Mouse (Mus musculus): ENCODE data around the gene Ankrd55.

The Ankrd55 gene

DNA sequence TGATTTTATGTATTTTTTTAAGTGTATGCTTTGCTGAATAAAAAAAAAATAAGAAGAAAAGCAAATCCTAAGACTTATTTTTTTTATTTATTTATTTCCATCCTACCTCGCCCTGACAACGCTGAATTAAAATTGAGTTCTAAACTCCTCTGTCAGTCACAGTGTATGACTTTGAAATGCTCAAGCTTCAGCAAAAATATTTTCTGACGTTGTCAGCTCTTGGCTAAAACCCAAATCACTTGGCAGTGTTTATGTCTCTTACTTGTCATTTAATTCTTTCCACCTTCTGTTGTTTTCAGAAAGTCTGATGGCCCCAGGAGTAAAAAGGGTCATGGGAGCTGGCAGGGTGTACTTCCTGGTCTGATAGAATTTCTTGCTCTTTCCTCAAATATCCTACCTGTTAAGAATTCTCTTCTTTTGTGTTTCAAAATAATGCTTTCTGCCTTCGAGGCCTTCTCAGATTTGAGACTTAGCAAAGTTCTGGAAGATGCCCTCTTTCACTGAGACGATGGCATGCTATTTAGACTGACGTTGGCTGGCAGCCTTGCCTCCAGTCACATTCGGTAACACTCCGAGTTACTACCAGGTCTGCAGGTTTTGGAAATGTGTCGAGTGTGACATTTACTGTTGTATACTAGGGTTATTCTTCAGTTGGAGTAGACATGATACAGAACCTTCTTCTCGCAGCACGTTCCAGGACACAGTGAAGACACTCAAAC lies 95.8 kb downstream of the Ankrd55 start:
- DNase-seq = no peak

DNA sequence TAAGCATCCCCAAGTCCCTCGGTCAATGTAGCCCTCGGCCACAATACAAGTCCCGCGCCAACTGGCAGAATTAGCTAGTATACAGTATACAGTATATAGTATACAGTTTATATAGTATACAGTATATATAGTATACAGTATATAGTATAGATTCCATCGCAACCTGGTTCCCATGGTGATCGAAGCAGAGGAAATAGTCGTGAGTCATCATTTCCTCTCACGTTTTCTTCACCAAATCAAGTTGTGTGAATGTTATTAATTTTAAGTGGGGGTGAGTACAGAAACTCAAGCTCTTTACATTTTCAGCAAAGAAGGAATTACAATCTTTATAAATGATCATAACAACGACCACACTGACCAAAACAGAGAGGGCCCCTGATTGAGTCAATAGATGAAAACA lies 96.8 kb downstream of the Ankrd55 start:
- DNase-seq = no peak

DNA sequence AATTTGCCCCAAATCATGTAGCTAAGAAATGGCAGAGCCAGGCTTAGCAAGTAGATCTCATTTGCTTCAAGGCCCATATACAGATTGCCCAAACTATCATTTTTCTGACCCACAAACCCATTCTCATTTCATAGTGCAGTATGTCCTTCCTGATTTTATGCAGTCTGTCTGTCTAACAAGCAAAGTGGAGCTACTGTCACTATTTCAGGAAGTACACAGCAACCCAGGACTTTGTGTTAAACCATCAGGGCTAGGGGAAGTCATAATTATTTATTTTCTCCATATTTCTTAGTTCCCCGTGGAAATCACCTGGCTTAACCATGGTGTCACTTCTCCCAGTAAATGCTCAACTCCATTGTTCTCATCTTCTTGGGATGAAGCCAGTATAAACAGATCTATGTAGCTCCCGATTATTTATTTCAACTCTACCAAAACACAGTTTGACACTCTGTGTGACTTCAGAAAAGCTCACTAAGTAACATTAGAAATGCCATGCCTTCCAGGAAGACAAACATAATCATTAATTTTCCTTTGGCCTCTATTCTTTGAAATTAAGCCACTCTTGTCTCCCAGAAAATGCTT lies 98.3 kb downstream of the Ankrd55 start:
- DNase-seq = no peak

DNA sequence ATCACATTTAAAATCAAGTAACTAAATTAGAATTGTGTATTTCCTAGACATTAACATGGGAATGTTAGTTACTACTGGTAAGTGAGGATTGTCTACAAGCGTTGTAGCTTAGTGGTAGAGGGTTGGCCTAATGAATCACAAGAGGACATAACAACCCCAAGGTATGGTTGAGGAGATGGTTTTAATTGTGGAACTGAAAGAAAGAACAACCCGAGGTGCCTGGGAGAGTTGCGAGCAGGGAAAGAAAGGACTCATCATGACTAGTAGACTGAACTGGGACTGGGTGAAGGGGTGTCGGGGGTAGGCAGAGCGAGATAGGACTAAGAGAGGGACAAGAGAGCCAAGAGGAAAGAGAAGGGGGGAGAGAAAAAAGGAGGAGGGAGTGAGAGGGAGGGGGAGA lies 99.0 kb downstream of the Ankrd55 start:
- DNase-seq = no peak

DNA sequence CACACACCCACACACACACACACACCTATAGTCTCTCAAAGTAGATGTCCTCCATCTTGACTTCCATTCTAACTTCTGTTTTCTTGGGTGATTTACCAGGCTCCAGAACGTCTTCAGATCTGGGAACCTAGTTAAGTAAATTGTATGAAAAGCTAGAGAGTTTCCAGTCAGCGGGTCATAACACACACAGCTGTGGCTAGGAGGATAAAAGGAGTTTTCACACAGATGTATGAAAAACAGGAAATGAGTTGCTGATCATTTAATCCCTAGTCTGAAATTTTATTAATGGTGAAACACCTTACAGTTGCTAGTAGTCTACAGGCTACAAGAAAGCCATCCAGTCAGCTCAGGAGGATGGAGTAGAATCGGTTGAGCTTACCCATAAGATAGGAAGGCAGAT lies 99.9 kb downstream of the Ankrd55 start:
- no peak for DNase-seq

DNA sequence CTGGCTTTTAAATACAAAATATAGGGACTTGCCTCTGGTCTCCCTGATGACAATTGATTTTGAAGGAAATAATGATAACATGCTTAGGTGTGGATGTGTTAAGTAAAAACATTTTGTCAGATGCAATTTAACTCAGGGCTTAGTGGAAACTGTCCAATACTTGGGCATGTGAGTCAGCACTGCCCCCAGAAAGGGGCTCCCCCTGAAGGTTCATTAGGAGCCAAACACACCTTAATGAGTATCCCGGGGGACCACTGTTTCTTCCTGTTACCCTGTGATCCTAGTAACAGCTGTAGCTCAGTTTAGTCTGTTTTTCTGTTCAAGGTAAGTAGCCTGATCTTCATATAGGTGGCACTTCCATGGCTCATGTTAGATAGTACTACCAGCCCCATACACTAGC lies 102.0 kb downstream of the Ankrd55 start:
- no peak for DNase-seq

DNA sequence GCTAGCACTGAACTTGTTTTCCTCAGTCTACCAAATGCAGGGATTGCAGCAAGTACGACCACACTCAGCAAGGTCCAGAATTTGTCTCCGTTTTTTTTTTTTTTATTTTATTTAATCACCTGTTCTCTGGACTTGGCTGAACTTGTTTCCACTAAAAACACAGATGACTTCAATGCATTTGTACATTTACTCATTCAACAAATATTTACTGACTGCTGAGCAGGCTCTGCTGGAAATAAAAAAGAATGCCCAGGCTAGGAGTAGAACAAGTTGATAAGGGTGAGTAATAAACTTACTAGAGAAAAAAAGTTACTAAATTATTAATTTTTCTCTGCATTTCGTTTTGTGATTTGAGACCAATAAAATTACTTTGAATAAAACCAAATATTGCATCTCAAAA lies 103.1 kb downstream of the Ankrd55 start:
- DNase-seq = no peak

DNA sequence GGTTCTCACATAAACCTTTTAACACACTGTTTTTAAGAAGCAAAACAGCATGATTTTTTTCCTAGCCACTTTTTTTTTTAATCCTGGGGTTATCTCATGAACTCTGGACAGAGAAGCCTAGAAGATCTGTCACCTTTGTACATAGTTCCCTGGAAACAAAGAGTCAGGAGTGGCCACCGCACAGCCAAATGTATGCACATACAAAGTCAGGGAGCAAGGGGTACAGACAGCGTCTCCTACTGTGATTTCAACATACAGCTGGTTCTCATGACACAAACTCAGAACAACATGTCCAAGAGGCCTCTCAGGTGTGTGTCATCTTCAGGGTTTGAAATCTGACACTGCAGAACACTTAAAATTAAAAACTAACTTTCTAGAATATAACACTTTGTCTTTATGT lies 105.1 kb downstream of the Ankrd55 start:
- DNase-seq = no peak

DNA sequence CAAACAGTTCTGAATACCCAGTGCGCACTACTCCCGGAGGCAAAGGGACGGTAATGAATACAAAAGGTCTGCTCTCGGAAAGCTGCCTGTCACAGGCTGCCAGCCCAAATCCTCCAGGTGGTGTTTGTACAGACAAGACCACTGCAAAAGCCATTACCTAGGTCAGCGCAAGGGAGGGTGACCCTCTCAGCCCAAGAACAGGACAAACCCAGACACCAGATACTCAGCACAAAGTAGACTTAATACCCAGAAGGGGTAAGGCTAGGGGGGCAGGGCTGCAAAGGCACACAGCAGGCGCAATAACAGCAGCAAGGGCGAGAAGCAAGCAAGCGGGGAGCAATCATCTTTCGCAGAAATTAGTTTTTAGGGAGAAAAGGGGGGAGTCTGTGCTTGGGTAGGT lies 106.0 kb downstream of the Ankrd55 start:
- no peak for DNase-seq

DNA sequence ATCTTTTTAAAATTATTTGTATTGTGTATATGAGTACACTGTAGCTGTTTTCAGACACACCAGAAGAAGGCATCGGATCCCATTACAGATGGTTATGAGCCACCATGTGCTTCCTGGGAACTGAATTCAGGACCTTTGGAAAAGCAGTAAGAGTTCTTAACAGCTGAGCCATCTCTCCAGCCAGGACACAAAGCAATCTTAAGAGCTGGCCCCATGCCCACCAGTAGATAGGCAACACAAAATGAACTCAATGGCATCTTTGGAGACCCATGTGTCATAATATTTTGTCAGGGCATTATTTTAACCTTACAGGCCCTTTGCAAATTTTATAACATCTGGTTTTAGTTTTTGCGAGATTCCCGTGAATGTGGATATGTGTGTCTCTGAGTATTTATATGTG lies 116.5 kb downstream of the Ankrd55 start:
- DNase-seq = no peak

DNA sequence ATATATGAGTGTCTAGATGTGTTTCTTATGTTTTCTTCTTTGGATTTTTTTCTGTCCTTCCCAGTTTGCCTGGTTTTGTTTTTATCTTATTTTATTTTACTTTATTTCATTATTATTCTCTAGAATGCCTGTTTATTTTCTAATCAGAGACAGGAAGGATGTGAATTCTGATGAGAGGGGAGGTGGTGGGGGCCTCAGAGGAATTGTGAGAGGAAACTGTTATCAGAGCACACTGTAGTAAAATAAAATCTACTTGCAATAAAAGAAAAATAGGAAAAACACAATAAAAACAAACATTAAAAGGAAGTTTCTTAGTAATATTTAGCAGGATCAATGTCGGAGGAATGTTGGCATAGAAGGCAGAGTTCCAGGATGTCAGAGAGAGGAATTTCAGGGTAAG lies 116.9 kb downstream of the Ankrd55 start:
- DNase-seq = no peak

DNA sequence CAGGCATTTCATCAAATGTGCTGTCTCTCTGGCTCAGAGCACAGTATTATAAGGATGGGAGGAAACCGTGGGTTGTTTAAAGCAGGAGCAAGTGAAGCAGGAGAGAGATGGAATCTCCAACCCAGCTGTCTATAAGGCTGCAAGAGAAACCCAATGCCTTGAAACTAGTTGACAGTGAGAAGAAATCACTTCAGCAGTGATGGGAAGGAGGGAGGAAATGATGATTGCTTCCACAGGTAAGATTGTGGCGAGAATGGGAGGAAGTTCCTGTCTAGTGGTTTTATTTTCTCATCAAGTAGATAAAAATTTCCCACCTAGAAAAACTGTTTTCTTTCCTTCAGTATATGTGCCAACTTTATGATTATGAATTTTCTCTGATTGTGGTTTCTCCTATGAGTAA lies 118.4 kb downstream of the Ankrd55 start:
- DNase-seq = no peak

DNA sequence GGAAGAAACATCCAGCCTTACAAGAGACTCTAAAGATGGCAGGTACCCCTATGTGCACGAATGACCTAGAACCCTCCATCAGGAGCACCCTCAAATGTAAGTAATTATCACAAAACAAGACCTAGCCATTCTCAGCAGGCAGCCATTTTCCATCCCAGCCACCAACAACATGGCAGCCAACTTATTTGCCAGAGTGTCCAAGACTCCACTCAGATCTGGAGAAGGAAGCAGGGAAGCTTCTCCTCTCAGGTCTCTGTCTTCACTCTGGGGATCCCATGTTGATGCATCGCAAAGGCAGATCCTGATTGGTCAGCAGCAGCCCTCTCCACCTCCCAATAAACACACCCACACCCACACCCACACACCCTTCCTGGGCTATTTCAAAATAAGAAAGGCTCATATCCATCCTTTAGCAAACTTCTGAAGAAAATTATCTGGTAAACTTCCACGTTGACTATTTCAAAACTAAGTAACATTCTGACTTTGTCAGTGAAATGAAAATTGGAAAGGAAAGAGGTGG lies 119.0 kb downstream of the Ankrd55 start:
- DNase-seq = no peak

DNA sequence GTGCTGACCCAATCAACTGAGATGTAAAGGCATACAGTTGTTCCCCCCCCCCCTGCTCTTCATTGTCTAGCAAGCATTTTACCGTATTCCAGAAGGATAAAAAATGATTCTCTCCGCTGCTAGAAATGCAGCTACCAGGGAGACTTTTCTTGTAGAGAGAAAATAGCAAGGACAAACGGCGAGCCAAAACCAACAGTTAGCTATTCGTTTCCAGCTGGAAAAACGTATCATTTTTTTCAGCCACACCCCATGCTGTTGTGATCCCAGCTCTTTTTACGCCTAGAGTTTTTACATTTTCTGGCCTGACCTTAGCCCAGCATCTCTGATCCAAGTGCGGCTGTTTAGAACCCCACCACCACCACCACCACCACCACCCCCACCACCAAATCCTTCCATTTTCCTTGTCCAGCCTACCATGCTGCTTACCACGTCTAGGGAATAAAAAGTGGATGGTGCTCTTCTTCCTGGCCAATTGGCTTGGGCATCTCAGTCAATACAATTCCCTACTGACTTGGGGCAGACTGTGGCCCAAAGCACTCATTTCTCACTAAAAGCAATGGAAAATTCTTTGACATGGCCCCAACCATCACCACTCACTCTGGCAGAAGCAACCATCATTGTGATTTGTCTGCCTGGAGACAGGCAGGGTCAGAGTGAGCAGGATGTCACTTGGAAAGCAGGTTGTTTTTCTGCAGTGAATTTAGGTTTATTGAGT lies 119.7 kb downstream of the Ankrd55 start:
- no peak for DNase-seq

DNA sequence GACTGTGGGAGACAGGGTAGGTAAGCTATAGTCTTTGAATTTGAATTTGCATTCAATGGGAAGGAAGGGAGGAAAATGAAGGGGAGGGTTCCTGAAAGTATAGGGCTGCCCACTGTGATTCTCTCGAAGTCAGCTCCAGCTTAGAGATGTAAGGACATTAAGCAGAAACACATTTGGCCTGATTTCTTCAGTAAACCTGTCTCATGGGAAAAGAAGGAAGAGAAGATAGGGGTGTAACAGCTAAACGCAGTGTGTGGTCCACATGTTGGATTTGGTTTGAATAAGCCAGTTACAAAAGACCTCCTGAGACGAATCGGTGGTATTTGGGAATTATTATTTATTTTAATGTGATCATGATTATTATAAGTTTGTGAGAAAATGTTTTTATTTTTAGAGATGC lies 120.5 kb downstream of the Ankrd55 start:
- DNase-seq = no peak

DNA sequence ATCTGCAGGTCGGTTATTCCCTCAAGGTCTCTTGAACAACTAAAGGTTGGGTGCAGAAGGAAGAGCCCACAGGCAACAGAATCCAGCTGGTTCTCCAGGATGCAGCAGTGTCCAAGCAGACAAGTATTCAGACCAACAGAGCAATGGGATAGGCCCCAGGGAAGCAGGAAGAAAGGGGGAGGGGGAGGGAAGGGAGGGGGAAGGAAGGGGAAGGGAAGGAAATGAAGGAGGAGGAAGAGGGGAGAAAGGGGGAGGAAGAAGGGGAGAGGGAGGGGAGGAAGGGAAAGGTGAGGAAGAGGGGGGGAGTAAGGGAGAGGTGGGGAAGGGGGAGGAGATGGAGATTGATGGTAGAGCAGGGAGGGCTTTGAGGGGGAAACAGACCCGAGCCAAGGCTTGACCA lies 121.1 kb downstream of the Ankrd55 start:
- no peak for DNase-seq

DNA sequence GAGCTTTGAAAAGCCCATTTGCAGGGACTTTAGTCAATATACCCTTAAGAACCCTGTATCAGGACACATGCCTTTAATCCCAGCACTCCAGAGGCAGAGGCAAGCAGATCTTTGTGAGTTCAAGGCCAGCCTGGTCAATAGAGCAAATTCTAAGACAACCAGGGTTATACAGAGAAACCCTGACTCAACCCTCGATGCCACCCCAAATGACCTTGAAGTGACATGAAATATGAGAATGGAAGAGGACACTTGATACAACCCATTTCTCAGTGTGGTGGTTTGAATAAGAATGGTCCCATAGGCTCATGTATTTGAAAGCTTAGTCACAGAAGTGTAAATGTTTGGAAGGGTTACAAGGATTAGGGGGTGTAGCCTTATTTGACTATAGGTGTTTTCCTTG lies 121.6 kb downstream of the Ankrd55 start:
- DNase-seq = no peak

DNA sequence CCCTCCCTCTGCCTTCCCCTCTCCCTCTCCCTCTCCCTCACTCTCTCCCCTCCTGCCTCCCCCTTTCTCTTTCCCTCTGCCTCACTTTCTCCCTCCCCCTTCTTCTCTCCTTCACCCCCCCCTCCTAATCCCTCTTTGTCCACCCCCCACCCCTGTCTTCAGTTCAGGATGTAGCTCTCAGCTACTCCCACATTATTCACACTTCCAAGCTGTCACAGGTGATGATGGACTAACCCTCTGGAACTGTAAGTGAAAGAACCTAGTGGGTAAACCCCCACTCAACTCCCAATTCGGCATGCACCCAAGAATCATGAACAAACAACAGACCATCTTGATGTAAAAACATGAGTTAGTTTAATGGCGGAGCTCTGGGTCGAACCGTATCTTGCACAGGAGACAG lies 122.2 kb downstream of the Ankrd55 start:
- DNase-seq = no peak

DNA sequence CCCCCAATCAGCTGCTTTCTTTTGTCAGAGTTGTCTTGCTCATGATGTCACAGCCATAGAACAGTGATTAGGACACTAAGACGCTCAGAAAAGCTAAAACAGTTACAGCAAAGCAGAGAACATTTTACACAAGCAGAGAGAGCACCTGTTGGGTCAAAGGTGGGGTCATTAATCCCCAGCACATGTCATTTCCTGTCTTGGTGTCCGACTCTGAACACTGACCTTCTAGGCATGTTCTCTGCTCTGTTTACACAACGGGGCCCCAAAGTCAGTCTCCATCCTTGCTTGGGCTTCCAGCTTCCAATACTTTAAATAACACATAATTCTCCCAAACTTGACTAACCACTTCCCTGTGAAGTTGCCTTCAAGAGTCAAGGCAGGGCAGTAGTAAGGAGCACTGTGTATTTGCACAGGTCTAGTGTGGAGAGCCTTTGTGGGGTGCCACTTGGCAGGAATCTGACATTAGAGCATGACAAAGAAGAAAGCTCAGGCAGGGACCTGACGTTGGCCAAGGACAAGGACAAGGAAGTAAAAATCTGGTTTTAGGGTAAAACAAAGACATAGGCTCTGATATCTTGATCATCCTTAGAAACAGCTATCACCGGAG lies 123.1 kb downstream of the Ankrd55 start:
- no peak for DNase-seq

DNA sequence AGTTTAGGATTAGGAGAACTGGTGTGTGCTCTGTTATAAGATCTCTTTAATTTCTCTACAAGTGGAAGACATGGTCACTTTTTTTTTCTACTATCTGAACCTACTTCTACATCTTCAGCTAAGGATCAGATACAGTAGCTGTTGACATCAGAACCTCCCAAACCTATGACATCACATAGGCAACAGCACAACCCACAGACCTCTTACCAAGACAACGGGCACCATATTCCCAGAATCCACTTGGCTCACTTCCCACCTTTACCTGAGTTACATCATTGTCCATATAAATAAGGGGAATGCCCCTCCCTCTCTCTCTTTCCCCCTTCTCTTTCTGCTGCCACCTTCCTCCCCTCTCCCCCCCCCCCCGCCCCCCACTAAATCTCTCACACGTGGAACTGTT lies 124.0 kb downstream of the Ankrd55 start:
- no peak for DNase-seq

DNA sequence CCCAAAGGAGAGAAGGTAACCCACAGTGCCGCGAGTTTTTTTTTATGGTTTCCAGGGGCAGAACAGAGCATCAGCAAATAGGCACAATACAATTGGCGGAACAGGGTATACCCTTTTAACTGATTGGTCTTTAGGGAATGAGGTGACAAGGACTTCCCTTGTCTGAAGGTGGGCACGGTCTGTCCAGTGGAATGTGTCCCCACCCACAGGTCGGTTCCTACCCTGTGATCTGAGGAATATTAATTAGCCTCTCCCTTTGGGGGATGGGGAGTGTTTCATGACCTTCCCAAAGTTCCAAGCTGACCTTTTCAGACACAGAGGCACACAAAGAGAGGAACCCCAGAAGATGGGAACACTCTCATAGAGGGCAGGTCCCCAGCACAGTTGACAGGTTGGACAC lies 124.6 kb downstream of the Ankrd55 start:
- DNase-seq = no peak

DNA sequence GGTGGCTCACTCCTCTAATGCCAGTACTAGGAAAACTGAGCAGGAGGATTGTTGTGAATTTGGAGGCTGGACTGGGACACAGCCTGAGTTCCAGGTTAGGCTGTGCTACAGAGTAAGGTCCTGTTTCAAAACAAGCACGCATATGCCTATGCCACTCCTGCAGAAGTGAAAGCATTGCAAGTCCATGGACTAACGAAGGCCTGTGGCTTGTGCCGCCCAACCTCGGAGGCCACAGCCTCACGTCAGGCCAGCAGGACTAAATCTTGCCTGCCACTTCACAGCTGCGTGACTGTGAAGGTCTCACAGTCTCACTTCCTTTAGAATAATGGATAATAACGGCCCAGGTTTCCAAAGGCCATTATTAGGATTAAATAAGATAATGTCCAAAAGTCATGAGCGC lies 125.4 kb downstream of the Ankrd55 start:
- no peak for DNase-seq

DNA sequence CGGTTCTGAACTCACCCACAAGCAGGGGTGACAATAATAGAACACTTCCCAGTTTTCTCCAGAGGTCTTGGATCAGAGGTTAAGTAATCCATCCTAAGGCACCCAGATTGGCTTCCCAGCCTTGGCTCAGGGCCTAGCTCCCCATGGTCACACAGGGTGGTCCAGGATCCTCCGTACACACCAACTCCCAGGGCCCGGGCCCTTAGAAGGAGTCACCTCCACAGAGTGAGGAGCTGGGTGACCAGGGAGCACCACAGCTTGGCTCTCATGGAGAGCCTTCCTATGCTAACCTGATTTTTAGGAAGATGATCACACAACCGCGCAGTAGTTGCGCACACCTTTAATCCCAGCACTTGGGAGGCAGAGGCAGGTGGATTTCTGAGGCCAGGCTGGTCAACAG lies 127.6 kb downstream of the Ankrd55 start:
- no peak for DNase-seq

All from embryo, embryonic 11 days (tissue).